8 mouse cellular contexts compared by ENCODE assay signal in genomic region chr4:98322223-98322622, GRCm38 (mm10).
DNase-seq lines count a peak whose midpoint lies in the region; ATAC-seq lines count a peak whose summit lies in the region.

No protein-coding gene starts in this region.

- peaks cover 4% of the 10 kb centered on the region for H3K9me3 ChIP-seq in hindbrain, embryonic 16.5 days (ENCODE audit: control insufficient read depth, low read length)

- ATAC-seq in hindbrain, embryonic 16.5 days = peak; percentile 94

- H3K4me3 ChIP-seq in hindbrain, embryonic 16.5 days (ENCODE audit: low read length) = peak overlapping the region; percentile 43

- DNase-seq in WW6 (ENCODE audit: low read depth, low spot score) = peak; percentile 68
- peak; percentile 97 to 99 for DNase-seq in cerebellum, postnatal 4 days (ENCODE audit: low spot score in 2 of 2)
- DNase-seq in gastrocnemius, adult 18-20 months (ENCODE audit: low spot score) = peak; percentile 93
- peak; percentile 94 for DNase-seq in left cerebral cortex, adult 18-20 months (ENCODE audit: low spot score in 2 of 2)
- DNase-seq in lung, postnatal 4 days = peak; percentile 96 to 97
- DNase-seq in retina, postnatal 1 day = peak; percentile 91
- peak; percentile 97 for DNase-seq in thymus, postnatal 4 days

- peak overlapping the region; percentile 81 for H3K27ac ChIP-seq in hindbrain, embryonic 16.5 days (ENCODE audit: low read depth, low read length)

- WGBS in hindbrain, embryonic 16.5 days = under 1% methylated on average over 29 of the region's 29 CpGs

- H3K4me2 ChIP-seq in hindbrain, embryonic 16.5 days (ENCODE audit: low read length) = peak overlapping the region; percentile 72

- H3K4me1 ChIP-seq in hindbrain, embryonic 16.5 days (ENCODE audit: control insufficient read depth, insufficient read depth, low read depth, low read length) = peaks cover 2% of the 10 kb centered on the region

- H3K27me3 ChIP-seq in hindbrain, embryonic 16.5 days (replicated peaks; ENCODE audit: control insufficient read depth, insufficient read depth, low read length) = no peaks in the 10 kb centered on the region

- H3K9ac ChIP-seq in hindbrain, embryonic 16.5 days (ENCODE audit: low read depth, low read length) = peak overlapping the region; percentile 63

- H3K36me3 ChIP-seq in hindbrain, embryonic 16.5 days (ENCODE audit: control insufficient read depth, insufficient read depth, low read length) = no peaks in the 10 kb centered on the region

Comparison
In these comparisons a context has a peak if more than half of its experiments do, and no peak if none do; other contexts are left out.
1. Peak in every context shown above with its lines: DNase-seq, ATAC-seq, H3K4me3 ChIP-seq and H3K27ac ChIP-seq.